Mouse (Mus musculus) gastrocnemius, postnatal 25 days (tissue): ENCODE data around the gene Adcy10. TPM values are rescaled to one million over a fixed set of nuclear protein-coding genes. Genes with fewer than 3 reads are reported as not detected.
A peak's percentile ranks its signal among the peaks of the same experiment; 100 is the strongest.

Experiments
- DNase-seq: peaks from one replicate; pipeline ENCODE4 v3.0.0; 2022
- long read RNA-seq, 2 experiments: library from polyadenylated mRNA; stranded (forward); transcript quantifications; one replicate each; pipeline ENCODE4 v2.0.0; 2021
- total RNA-seq, 2 experiments: library from RNA; stranded (reverse); gene quantifications; 1 replicate in 1 of 2; 2 replicates in 1 of 2; pipeline ENCODE4 v1.2.3; 2021

Gene Adcy10
- under 1 TPM in 1 of 2 experiments, not detected in 1; 0.40 TPM for total RNA-seq
- long read RNA-seq, experiment 1: 0 reads
- long read RNA-seq, experiment 2, partial matches to known transcripts: 0 of 1 reads
- long read RNA-seq, experiment 2, other reads (novel, unspliced or antisense): 1 of 1 reads

- DNase-seq: no peak
Measured at GRCm38 (mm10) chr1:165484688-165485233, at the start of gene Adcy10. TSS of gene Adcy10 (plus strand) at chr1:165485183.

- DNase-seq: no peak
Measured at GRCm38 (mm10) chr1:165438289-165439021, 46.5 kb upstream of the Adcy10 start.

- no peak for DNase-seq
Measured at GRCm38 (mm10) chr1:165440788-165441187, 44.2 kb upstream of the Adcy10 start.

- DNase-seq: no peak
Measured at GRCm38 (mm10) chr1:165441201-165441600, 43.8 kb upstream of the Adcy10 start.

GRCm38 (mm10) chr1:165441719-165442118, 43.3 kb upstream of the Adcy10 start:
- DNase-seq: no peak

GRCm38 (mm10) chr1:165459041-165459502, 25.9 kb upstream of the Adcy10 start:
- no peak for DNase-seq

GRCm38 (mm10) chr1:165459503-165460181, 25.3 kb upstream of the Adcy10 start:
- peak; percentile 86 for DNase-seq

- peak; percentile 99 for DNase-seq
Measured at GRCm38 (mm10) chr1:165460360-165460800, 24.6 kb upstream of the Adcy10 start, which contains the start of the genes Dcaf6 and Mpc2. TSS of gene Dcaf6 (minus strand) at chr1:165460475. TSS of gene Mpc2 (plus strand) at chr1:165460637.

- DNase-seq: peak; percentile 100
Measured at GRCm38 (mm10) chr1:165460801-165461377, 24.1 kb upstream of the Adcy10 start.

- DNase-seq: peak; percentile 15
Measured at GRCm38 (mm10) chr1:165461681-165462080, 23.3 kb upstream of the Adcy10 start.

- no peak for DNase-seq
Measured at GRCm38 (mm10) chr1:165462861-165463260, 22.1 kb upstream of the Adcy10 start.

GRCm38 (mm10) chr1:165464574-165464973, 20.4 kb upstream of the Adcy10 start:
- DNase-seq: no peak

GRCm38 (mm10) chr1:165468971-165469370, 16.0 kb upstream of the Adcy10 start:
- DNase-seq: no peak

GRCm38 (mm10) chr1:165469717-165470116, 15.3 kb upstream of the Adcy10 start:
- DNase-seq: no peak

GRCm38 (mm10) chr1:165471490-165471889, 13.5 kb upstream of the Adcy10 start:
- no peak for DNase-seq

GRCm38 (mm10) chr1:165486108-165486507, 1.1 kb downstream of the Adcy10 start:
- DNase-seq: no peak

- no peak for DNase-seq
Measured at GRCm38 (mm10) chr1:165489197-165489596, 4.2 kb downstream of the Adcy10 start.

- DNase-seq: no peak
Measured at GRCm38 (mm10) chr1:165498856-165499255, 13.9 kb downstream of the Adcy10 start.

- peak; percentile 23 for DNase-seq
Measured at GRCm38 (mm10) chr1:165503307-165504024, 18.5 kb downstream of the Adcy10 start.

GRCm38 (mm10) chr1:165506303-165506702, 21.3 kb downstream of the Adcy10 start:
- DNase-seq: no peak

GRCm38 (mm10) chr1:165510161-165510560, 25.2 kb downstream of the Adcy10 start:
- peak; percentile 38 for DNase-seq

GRCm38 (mm10) chr1:165520716-165521115, 35.7 kb downstream of the Adcy10 start:
- DNase-seq: no peak
